Mouse (Mus musculus) sigmoid colon, adult 10 weeks (tissue): ENCODE measurements around the gene Lpxn. TPM values are rescaled to one million over a fixed set of nuclear protein-coding genes. Genes with fewer than 3 reads are reported as not detected.

Source experiments
- polyA plus RNA-seq: library from polyadenylated mRNA; stranded (reverse); fragments of 350-450 nt; fragmentation: Illumina TruSeq; extraction: RNeasy Lipid Tissue Mini Kit (QIAGEN cat#74804); gene quantifications from one replicate; pipeline ENCODE4 v1.2.3, GENCODE M21; 2014; ENCODE audit warnings: low read depth, low replicate concordance

Gene Lpxn
- polyA plus RNA-seq, result 4.7 TPM

GRCm38 (mm10) chr19:12795511-12796327, at the start of gene Lpxn, which contains the start of gene Zfp91:
Gene Lpxn (plus strand): TSS chr19:12796193.
Gene Zfp91 (minus strand): TSS chr19:12796126.

GRCm38 (mm10) chr19:12765308-12765707, 30.7 kb upstream of the Lpxn start, which contains the start of gene Cntf:
Gene Cntf (minus strand): TSS chr19:12765632.

DNA sequence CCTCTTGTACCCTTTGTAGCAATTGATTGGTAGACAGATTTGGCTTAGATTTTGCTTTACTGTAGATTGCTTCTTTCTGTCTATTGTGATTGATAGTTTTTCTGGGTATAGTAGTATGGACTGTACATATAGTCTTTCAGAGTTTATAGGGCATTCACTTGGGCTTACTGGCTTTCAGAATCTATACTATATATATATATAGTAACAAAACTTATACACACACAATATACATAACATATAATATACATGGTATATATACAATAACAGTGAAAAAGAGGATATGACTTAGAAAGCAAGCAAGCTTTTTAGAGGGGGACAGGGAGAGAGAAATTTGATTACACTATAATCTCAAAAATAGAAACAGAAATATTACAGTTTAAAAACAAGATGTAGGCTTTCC, 50.4 kb downstream of the Lpxn start, which contains the start of gene Gm5244:
Gene Gm5244 (plus strand): TSS at position 301 of the 400 bp plus-strand sequence.

GRCm38 (mm10) chr19:12856983-12857382, 61.0 kb downstream of the Lpxn start, which contains the start of gene Olfr1444:
Gene Olfr1444 (plus strand): TSS chr19:12857283.

Other genes with a start within 250 kb of the Lpxn start
- 0.85 TPM for gene Gm4952, start 196.2 kb upstream of the Lpxn start, polyA plus RNA-seq
- gene Glyat, start 162.9 kb upstream of the Lpxn start, polyA plus RNA-seq, result not detected
- not detected for gene Olfr1442, start 125.8 kb upstream of the Lpxn start, polyA plus RNA-seq
- not detected for gene Olfr1443, start 118.1 kb upstream of the Lpxn start, polyA plus RNA-seq
- not detected for gene Keg1, start 100.4 kb upstream of the Lpxn start, polyA plus RNA-seq
- 2.2 TPM for gene Cntf, start 30.6 kb upstream of the Lpxn start, polyA plus RNA-seq
- 205 TPM for gene Zfp91, start 67 bp upstream of the Lpxn start, polyA plus RNA-seq
- gene Gm5244, start 50.5 kb downstream of the Lpxn start, polyA plus RNA-seq, result not detected
- gene Olfr1444, start 61.1 kb downstream of the Lpxn start, polyA plus RNA-seq, result not detected
- not detected for gene Olfr1445, start 87.7 kb downstream of the Lpxn start, polyA plus RNA-seq
- gene Olfr1446, start 97.3 kb downstream of the Lpxn start, polyA plus RNA-seq, result not detected
- gene Olfr1447, start 107.5 kb downstream of the Lpxn start, polyA plus RNA-seq, result not detected
- gene Olfr1448, start 128.2 kb downstream of the Lpxn start, polyA plus RNA-seq, result not detected
- not detected for gene Olfr1449, start 134.6 kb downstream of the Lpxn start, polyA plus RNA-seq
- not detected for gene Olfr1450, start 154.1 kb downstream of the Lpxn start, polyA plus RNA-seq
- gene Olfr1451, start 198.8 kb downstream of the Lpxn start, polyA plus RNA-seq, result not detected
- not detected for gene Olfr1453, start 232.1 kb downstream of the Lpxn start, polyA plus RNA-seq